Mouse (Mus musculus) hindbrain, embryonic 16.5 days (tissue): Measurements from ENCODE around the gene Pfkfb4. TPM values are rescaled to one million over a fixed set of nuclear protein-coding genes. Genes with fewer than 3 reads are reported as not detected.
A peak's percentile ranks its signal among the peaks of the same experiment; 100 is the strongest.

Source experiments
- ATAC-seq: fragments of 200-750 bp; cut with Nextera tagmentation; 2 replicates; pipeline ENCODE4 v1.8.0; 2017; ENCODE audit warnings: moderate TSS enrichment, moderate library complexity
- H3K27ac ChIP-seq: fragments of 300-500 bp; sonication (generic); 2 replicates; pipeline ENCODE4 v1.5.1; 2014; ENCODE audit warnings: low read depth, mild to moderate bottlenecking, control low read depth, low read length, moderate library complexity
- H3K27me3 ChIP-seq: fragments of 300-500 bp; sonication (generic); replicated peaks from 2 replicates; pipeline ENCODE4 v1.6.1; 2014; ENCODE audit warnings: low read length; ENCODE audit not compliant: control insufficient read depth, insufficient read depth
- H3K36me3 ChIP-seq: fragments of 300-500 bp; sonication (generic); 2 replicates; pipeline ENCODE4 v1.6.1; 2014; ENCODE audit warnings: mild to moderate bottlenecking, low read length, moderate library complexity, mixed read lengths; ENCODE audit not compliant: control insufficient read depth, insufficient read depth
- H3K4me1 ChIP-seq: fragments of 300-500 bp; sonication (generic); 2 replicates; pipeline ENCODE4 v1.6.1; 2014; ENCODE audit warnings: low read depth, low read length; ENCODE audit not compliant: control insufficient read depth, insufficient read depth
- H3K4me2 ChIP-seq: fragments of 300-500 bp; sonication (generic); 2 replicates; pipeline ENCODE4 v1.6.1; 2014; ENCODE audit warnings: mild to moderate bottlenecking, low read length, control low read depth, moderate library complexity
- H3K4me3 ChIP-seq: fragments of 300-500 bp; sonication (generic); 2 replicates; pipeline ENCODE4 v1.5.1; 2014; ENCODE audit warnings: mild to moderate bottlenecking, low read length, control low read depth, moderate library complexity
- H3K9ac ChIP-seq: fragments of 300-500 bp; sonication (generic); 2 replicates; pipeline ENCODE4 v1.6.1; 2014; ENCODE audit warnings: low read depth, mild to moderate bottlenecking, control low read depth, low read length, moderate library complexity
- H3K9me3 ChIP-seq: fragments of 300-500 bp; sonication (generic); 2 replicates; pipeline ENCODE4 v1.6.1; 2014; ENCODE audit warnings: mild to moderate bottlenecking, low read length, moderate library complexity; ENCODE audit not compliant: control insufficient read depth
- WGBS: fragments of 180-500 bp; shearing (Covaris S2); extraction: QIAGEN DNeasy Blood & Tissue Kit; methylation state at CpG from one replicate; pipeline ENCODE4 v1.1.7; 2014; 5-methylcytosine and 5-hydroxymethylcytosine counted together
- polyA plus RNA-seq: library from polyadenylated mRNA; unstranded; fragments of >200 nt; fragmentation: Nextera tagmentation; extraction: Ambion mirVana; gene quantifications from 2 replicates; pipeline ENCODE4 v1.2.1, GENCODE M21; 2015

Gene Pfkfb4
- polyA plus RNA-seq, 1 experiment from 2014 or later: 31.3 TPM

DNA sequence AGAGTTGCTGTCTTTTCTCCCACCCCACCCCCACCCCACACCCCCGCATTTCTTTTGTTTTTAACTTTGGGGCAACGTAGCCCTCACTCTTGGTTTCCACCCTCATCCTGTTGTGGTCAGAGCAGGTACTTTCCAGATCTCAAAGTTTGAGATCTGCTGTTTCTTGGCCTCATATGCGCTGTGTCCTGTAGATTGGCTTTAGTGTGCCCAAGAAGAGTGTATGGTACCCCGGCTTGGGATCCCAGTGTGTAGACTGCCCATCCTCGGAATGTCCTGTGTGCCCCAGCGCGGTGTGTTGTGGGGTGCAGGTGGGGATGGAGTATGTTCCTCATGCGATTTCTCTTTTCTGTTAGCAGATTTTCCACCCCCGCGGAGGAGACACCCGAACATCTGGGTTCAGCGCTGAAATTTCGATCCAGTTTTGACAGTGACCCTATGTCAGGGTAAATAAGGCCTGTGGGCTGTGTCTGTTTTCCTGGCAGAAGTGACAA is 59.5 kb downstream of the Pfkfb4 start:
- Histone ChIP-seq H3K36me3 (0 out of 2 replicates have a peak, but pooled peaks cover under 1% of the 10 kb centered on the region), H3K9ac (no peak overlapping the region), H3K4me2 (no peak overlapping the region), H3K27ac (no peak overlapping the region), H3K27me3 (no peaks in the 10 kb centered on the region), H3K4me3 (no peak overlapping the region), H3K4me1 (peaks cover 9% of the 10 kb centered on the region), H3K9me3 (no peaks in the 10 kb centered on the region)
- no peak for ATAC-seq
- 88% methylated on average over 13 of the region's 13 CpGs for WGBS

DNA sequence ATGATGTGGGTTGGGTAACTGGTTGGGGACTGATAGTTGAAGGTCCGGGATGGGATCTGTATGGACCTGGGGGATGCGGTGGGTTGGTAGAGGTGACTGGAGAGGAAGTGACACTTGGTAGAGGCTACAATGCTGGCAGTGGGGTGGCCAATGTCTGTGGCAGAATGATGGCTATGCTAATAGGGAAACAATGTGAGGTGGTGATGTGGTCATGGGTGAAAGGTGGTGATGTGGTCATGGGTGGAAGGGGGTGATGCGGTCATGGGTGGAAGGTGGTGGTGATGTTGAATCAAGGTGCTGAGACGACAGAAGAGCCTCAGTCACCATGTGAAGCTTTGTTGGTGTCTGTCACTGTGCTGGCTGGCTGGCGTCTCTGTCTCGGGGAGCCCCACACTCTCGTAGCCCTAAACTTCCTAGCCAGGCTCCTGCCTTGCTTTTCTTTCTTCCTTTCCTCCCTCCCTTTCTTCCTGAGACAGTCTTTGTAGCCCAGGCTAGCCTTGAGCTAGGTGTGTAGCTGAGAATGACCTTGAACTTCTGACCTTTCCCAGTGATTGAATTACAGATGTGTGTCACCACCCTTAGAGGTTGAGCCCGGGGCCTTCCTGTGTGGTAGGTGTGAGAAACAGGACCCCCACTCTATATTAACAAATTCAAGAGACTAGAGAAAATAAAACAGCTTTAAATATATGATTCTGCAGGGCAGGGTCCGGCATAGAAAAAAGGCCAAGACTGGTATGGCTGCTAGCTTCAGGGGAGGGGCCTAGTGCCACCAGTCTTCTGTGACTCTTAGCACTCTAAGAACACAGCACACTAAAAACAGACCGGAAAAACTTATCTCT is 60.3 kb downstream of the Pfkfb4 start:
- Histone ChIP-seq H3K4me3 (no peak overlapping the region), H3K27me3 (no peaks in the 10 kb centered on the region), H3K9me3 (no peaks in the 10 kb centered on the region), H3K9ac (no peak overlapping the region), H3K4me1 (peaks cover 9% of the 10 kb centered on the region), H3K4me2 (no peak overlapping the region), H3K27ac (no peak overlapping the region), H3K36me3 (peaks cover 6% of the 10 kb centered on the region)
- 87% methylated on average over 9 of the region's 10 CpGs for WGBS
- no peak for ATAC-seq

DNA sequence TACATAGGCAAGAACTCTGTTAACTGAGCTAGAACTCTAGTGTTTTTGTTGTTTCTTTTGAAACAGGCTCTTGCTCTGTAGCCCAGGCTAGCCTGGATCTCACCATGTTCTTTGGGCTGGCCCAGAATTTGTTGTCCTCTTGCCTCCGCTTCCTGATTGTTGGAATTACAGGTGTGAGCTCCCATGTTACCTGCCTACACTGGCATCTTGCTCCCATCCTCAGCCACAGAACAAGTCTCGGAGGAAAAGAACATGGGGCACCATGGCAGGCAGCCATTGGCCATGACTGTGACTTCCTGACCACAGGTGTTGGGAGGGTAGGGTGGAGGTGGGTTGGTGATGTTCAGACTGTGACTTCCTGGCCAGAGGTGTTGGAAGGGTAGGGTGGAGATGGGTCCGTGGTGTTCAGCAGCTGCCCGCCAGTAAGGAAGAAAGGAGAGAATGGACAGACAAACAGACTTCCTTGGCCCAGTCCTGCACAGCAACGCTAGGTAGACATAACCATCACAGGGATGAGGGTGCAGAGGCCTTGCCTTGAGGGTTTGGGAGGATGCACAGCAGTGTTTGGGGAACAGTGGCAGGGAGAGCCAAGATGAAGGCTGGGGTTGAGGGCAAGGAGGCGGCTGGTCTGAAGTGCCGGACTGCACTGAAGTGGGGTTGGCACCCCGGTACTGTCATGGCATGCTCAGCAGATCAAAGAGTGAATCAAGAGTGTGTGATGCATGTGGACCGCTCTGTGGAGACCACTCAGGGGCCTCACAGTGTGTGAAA is 61.1 kb downstream of the Pfkfb4 start:
- no peaks in the 10 kb centered on the region for H3K9me3 ChIP-seq
- no peaks in the 10 kb centered on the region for H3K27me3 ChIP-seq
- peaks cover 8% of the 10 kb centered on the region for H3K36me3 ChIP-seq
- whole genome bisulfite sequencing: 87% methylated on average over 9 of the region's 9 CpGs
- H3K4me1 ChIP-seq: peaks cover 9% of the 10 kb centered on the region
- no peak overlapping the region for H3K9ac ChIP-seq
- H3K4me2 ChIP-seq: no peak overlapping the region
- no peak overlapping the region for H3K4me3 ChIP-seq
- no peak for ATAC-seq
- no peak overlapping the region for H3K27ac ChIP-seq

DNA sequence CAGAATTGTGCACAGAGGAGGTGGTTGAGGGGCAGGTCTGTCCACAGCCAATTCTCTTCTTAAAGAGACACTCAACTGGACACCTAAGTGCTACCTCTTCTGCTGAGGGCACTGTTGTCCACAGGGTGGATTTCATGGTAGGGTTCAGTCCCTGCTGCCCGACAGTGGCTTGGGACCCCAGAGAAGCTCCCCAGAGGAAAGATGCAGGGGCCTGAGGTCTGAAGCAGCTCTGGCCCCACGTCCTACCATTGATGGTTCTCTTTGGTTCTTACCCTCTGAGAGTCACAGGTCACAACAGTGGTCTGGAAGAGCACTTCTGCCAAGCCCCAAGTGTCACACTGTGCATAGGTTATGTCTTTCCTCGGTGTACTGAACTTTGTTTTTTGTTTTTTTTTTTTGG is 61.8 kb downstream of the Pfkfb4 start:
- Histone ChIP-seq H3K4me1 (peaks cover 9% of the 10 kb centered on the region), H3K27me3 (no peaks in the 10 kb centered on the region), H3K9me3 (no peaks in the 10 kb centered on the region), H3K4me3 (no peak overlapping the region), H3K4me2 (no peak overlapping the region), H3K9ac (no peak overlapping the region), H3K36me3 (peaks cover 12% of the 10 kb centered on the region), H3K27ac (no peak overlapping the region)
- no peak for ATAC-seq
- WGBS: 87% methylated on average over 3 of the region's 3 CpGs

DNA sequence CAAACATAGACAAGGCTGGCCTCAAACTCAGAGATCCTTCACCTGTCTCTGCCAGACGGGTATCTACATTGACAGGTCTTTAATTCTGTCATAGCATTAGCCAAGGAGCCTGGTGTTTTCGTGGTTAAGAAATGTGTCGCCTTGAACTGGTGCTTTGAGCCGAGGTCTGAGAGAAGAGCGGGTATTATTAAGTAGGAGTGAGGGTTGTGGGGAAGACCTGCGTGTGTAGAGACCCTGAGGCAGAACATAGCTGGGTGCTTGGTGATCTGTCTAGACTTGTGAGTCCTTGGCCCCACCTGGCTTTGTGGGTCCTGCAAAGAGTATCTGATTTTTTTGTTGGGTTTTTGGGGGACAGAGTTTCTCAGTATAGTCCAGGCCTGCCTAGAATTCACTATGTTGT is 62.3 kb downstream of the Pfkfb4 start:
- peaks cover 14% of the 10 kb centered on the region for H3K36me3 ChIP-seq
- H3K4me1 ChIP-seq: peaks cover 14% of the 10 kb centered on the region
- H3K4me3 ChIP-seq: no peak overlapping the region
- no peak overlapping the region for H3K4me2 ChIP-seq
- no peak overlapping the region for H3K9ac ChIP-seq
- ATAC-seq: no peak
- WGBS: 77% methylated on average over 6 of the region's 6 CpGs
- H3K27me3 ChIP-seq: no peaks in the 10 kb centered on the region
- H3K27ac ChIP-seq: no peak overlapping the region
- H3K9me3 ChIP-seq: no peaks in the 10 kb centered on the region

DNA sequence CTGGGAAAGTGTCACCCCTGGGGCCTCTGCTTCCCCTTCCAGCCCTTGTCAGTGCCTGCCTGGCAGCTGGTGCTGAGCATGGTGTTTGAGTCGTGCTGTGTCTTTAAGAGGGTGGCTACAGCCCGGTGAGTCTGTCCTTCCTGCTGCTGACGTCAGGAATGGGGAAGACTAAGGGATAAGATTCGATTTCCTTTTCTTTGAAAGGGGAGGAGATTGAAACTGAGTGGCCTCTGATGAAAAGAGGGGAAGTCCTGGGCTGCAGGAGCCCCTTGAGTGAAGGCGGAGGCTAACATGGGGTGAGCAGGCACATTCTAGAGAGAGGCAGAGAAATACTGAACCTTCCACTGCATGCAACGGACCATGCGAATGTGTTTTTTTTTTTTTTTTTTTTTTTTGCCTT is 63.1 kb downstream of the Pfkfb4 start:
- ATAC-seq: peak; percentile 87
- 6% methylated on average over 7 of the region's 7 CpGs for WGBS
- H3K9ac ChIP-seq: peak overlapping the region; percentile 61
- peak overlapping the region; percentile 55 for H3K4me2 ChIP-seq
- peak overlapping the region; percentile 34 for H3K4me3 ChIP-seq
- H3K36me3 ChIP-seq: peaks cover 14% of the 10 kb centered on the region
- H3K27me3 ChIP-seq: no peaks in the 10 kb centered on the region
- peaks cover 22% of the 10 kb centered on the region for H3K4me1 ChIP-seq
- H3K27ac ChIP-seq: peak overlapping the region; percentile 66
- H3K9me3 ChIP-seq: no peaks in the 10 kb centered on the region

DNA sequence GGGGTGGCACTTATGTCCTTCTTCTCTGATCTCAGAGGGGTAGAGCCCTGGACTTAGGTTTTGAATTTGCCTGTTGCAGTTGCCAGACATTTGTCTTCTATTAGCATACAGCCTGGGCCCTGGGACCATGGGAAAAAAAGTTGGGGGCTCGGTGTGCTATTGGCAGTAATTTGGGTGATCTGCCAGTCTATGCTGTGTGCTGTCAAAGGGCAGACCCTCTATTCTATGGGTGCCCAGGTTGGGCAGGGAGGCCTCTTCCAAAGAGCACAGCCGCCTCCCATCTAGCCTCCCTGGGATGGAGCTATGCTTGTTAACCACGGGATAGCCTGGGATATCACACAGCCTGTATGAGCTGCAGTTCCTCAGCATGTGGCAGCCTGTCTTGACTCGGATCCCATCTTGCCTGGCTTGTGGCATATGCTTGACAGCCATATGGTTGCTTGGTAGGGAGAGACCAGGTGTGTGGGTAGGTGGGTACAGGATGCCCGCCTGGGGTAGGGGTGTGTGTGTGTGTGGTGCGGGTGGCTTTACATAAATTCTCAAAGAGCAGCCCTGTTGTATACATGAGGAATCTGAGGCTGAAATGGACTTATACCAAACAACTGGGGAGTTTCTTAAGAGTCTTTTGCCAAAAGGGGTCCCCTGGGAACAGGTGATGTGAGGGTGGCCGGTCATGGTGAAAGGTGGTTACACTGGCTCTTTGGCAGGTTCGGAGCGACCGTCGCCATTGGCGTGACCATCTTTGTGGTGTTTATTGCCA is 63.9 kb downstream of the Pfkfb4 start:
- WGBS: 86% methylated on average over 12 of the region's 12 CpGs
- H3K27ac ChIP-seq: peak overlapping the region; percentile 46; the same call in 1 of the 2 replicates
- ATAC-seq: no peak
- H3K4me3 ChIP-seq: peak overlapping the region; percentile 34
- peak overlapping the region; percentile 55 for H3K4me2 ChIP-seq
- H3K4me1 ChIP-seq: peaks cover 23% of the 10 kb centered on the region
- H3K27me3 ChIP-seq: no peaks in the 10 kb centered on the region
- no peaks in the 10 kb centered on the region for H3K9me3 ChIP-seq
- peaks cover 14% of the 10 kb centered on the region for H3K36me3 ChIP-seq
- peak overlapping the region; percentile 61 for H3K9ac ChIP-seq

DNA sequence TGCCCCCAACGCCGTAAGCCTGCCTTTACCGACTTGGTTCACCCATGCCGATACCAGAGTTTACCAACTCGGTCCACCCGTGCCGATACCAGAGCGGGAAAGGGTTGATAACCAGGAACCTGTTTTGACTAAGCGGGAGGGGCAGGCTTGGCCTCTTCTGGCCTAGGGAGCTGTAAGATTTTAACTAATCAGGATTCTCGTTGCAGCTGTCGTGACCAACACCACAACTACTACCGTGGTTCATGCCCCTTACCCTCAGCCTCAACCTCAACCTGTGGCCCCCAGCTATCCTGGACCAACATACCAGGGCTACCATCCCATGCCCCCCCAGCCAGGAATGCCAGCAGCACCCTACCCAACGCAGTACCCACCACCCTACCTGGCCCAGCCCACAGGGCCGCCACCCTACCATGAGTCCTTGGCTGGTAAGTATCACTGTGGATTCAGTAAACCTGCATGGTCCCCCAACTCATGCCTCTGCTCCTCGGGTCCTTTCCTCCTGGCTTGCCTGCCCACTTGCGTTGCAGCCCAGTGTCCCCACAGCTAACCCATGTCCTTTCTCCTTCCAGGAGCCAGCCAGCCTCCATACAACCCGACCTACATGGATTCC is 64.6 kb downstream of the Pfkfb4 start:
- ATAC-seq: no peak
- H3K9me3 ChIP-seq: no peaks in the 10 kb centered on the region
- H3K9ac ChIP-seq: no peak overlapping the region
- H3K4me2 ChIP-seq: no peak overlapping the region
- 94% methylated on average over 17 of the region's 17 CpGs for WGBS
- H3K27me3 ChIP-seq: no peaks in the 10 kb centered on the region
- H3K27ac ChIP-seq: no peak overlapping the region
- peaks cover 14% of the 10 kb centered on the region for H3K36me3 ChIP-seq
- peaks cover 23% of the 10 kb centered on the region for H3K4me1 ChIP-seq
- H3K4me3 ChIP-seq: no peak overlapping the region
